Comparison of ENCODE assay signal across 12 mouse cellular contexts in the genomic region with DNA sequence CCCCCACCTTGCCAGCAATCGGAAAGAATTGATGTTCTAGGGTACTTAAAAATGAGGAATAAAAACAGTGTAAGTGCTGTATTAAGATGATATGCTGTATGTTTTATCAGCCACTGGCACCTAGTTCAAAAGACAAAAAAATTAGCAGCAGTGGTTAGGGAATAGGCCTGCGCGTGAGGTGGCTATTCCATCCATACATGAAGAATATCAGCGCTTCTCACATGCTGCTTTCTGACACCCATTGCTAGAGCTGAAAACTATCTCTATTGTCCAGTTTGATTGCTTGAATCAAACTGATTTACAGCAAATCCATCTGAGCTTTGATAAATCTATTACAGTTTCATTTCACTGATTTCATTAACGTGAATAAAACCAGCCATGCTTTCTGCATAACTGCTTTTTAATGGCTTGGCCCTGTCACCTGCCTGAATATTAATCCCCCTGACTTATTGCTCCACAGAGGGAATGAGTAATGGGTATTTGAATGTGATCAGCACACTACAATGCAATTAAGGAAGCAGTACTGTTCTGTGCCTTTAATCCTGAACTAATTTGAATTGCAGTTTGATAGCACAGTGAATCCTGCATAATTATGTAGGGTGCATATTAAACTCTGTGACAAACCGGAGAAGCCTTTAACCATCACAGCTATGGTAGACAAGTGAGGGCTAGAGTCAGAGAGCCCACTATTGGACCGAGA.
DNase-seq lines count a peak whose midpoint lies in the region; ATAC-seq and TF ChIP-seq lines count a peak whose summit lies in the region.
"Had no signal": no experiment of that assay in that cellular context is flagged by ENCODE, and none has a peak within 500 bp of the region (broad histone marks: within the 10 kb centered on the region; RNA-seq: fewer than 3 reads in every experiment).

No protein-coding gene starts in this region.

- H3K4me3 ChIP-seq in hindbrain, embryonic 13.5 days, result no peak overlapping the region
- no peak overlapping the region for H3K4me3 ChIP-seq in midbrain, embryonic 15.5 days
- H3K4me3 ChIP-seq: gastrocnemius, adult 2 months; heart, embryonic 15.5 days; liver, embryonic 15.5 days had no signal

- H3K4me1 ChIP-seq in hindbrain, embryonic 13.5 days (replicated peaks), result peaks cover 36% of the 10 kb centered on the region
- H3K4me1 ChIP-seq in midbrain, embryonic 15.5 days, result peaks cover 36% of the 10 kb centered on the region
- H3K4me1 ChIP-seq: heart, embryonic 15.5 days; liver, embryonic 15.5 days had no signal

- H3K4me2 ChIP-seq in hindbrain, embryonic 13.5 days, result no peak overlapping the region
- no peak overlapping the region for H3K4me2 ChIP-seq in midbrain, embryonic 15.5 days
- H3K4me2 ChIP-seq: heart, embryonic 15.5 days; liver, embryonic 15.5 days had no signal

- intact Hi-C loops in left cerebral cortex, postnatal 25 days (cut with DNase I), result loop anchor here (2.0 to 10.0 kb wide), 2 partner anchors 258 to 1260 kb away; no protein-coding TSS in a partner anchor

- H3K27ac ChIP-seq in hindbrain, embryonic 13.5 days, result no peak overlapping the region
- H3K27ac ChIP-seq in midbrain, embryonic 15.5 days, result no peak overlapping the region
- H3K27ac ChIP-seq: gastrocnemius, adult 2 months; heart, embryonic 15.5 days; liver, embryonic 15.5 days had no signal

- no peaks in the 10 kb centered on the region for H3K36me3 ChIP-seq in hindbrain, embryonic 13.5 days
- no peaks in the 10 kb centered on the region for H3K36me3 ChIP-seq in midbrain, embryonic 15.5 days (replicated peaks)
- H3K36me3 ChIP-seq: heart, embryonic 15.5 days; liver, embryonic 15.5 days had no signal

- WGBS in hindbrain, embryonic 13.5 days, result 39% methylated on average over 7 of the region's 7 CpGs
- WGBS in midbrain, embryonic 15.5 days, result 36% methylated on average over 7 of the region's 7 CpGs

- H3K9me3 ChIP-seq in hindbrain, embryonic 13.5 days, result no peaks in the 10 kb centered on the region
- no peaks in the 10 kb centered on the region for H3K9me3 ChIP-seq in midbrain, embryonic 15.5 days
- H3K9me3 ChIP-seq: heart, embryonic 15.5 days; liver, embryonic 15.5 days had no signal

- no peak for TF ChIP-seq POLR2A in brain, embryonic 14.5 days (IDR thresholded peaks at IDR 0.05; ENCODE audit: borderline replicate concordance, extremely low read depth, insufficient read depth, insufficient read length, poor library complexity, severe bottlenecking)

- no peak for TF ChIP-seq CTCF in brain, embryonic 14.5 days (IDR thresholded peaks at IDR 0.05; ENCODE audit: borderline replicate concordance, extremely low read depth, insufficient read depth, insufficient read length)

- no peaks in the 10 kb centered on the region for H3K27me3 ChIP-seq in hindbrain, embryonic 13.5 days
- H3K27me3 ChIP-seq in midbrain, embryonic 15.5 days (replicated peaks), result no peaks in the 10 kb centered on the region; the same call in 1 of the 2 replicates
- H3K27me3 ChIP-seq: heart, embryonic 15.5 days; liver, embryonic 15.5 days had no signal

- peak; percentile 87 for ATAC-seq in hindbrain, embryonic 13.5 days (ENCODE audit: low FRiP score)
- ATAC-seq in midbrain, embryonic 15.5 days (replicated peaks), result peak; percentile 84
- ATAC-seq: lung, postnatal 0 days had no signal

- no peak overlapping the region for H3K9ac ChIP-seq in hindbrain, embryonic 13.5 days
- no peak overlapping the region for H3K9ac ChIP-seq in midbrain, embryonic 15.5 days
- H3K9ac ChIP-seq: heart, embryonic 15.5 days; liver, embryonic 15.5 days had no signal

- DNase-seq in Muller cell, postnatal 12 days (ENCODE audit: inconsistent ontology term), result peak; percentile 24
- peak; percentile 79 for DNase-seq in brain, embryonic 14.5 days (ENCODE audit: low read depth)
- no peak for DNase-seq in thymus, postnatal 36 days
- DNase-seq in cerebellum, adult 9-11 months, result no peak
- DNase-seq in left cerebral cortex, postnatal 25 days (ENCODE audit: low spot score in 2 of 2), result no peak
- DNase-seq: gastrocnemius, adult 2 months; thymus, postnatal 25 days had no signal

Comparison
In these comparisons a context has a peak if more than half of its experiments do, and no peak if none do; other contexts are left out.
1. DNase-seq: peak in Muller cell, postnatal 12 days (single experiment) and brain, embryonic 14.5 days (single experiment); none in thymus, postnatal 36 days (0 of 2), cerebellum, adult 9-11 months (single experiment) and left cerebral cortex, postnatal 25 days (0 of 2).